Mouse (Mus musculus) spleen, embryonic (tissue): ENCODE measurements around the gene Slc2a10.

Experiments
- CTCF ChIA-PET: fragments of 350-600 bp; sonication (Branson Sonifier 250); formaldehyde crosslinking; loops from one replicate; lab custom pipeline; 2022; lab: Charles Lee

Gene Slc2a10

DNA sequence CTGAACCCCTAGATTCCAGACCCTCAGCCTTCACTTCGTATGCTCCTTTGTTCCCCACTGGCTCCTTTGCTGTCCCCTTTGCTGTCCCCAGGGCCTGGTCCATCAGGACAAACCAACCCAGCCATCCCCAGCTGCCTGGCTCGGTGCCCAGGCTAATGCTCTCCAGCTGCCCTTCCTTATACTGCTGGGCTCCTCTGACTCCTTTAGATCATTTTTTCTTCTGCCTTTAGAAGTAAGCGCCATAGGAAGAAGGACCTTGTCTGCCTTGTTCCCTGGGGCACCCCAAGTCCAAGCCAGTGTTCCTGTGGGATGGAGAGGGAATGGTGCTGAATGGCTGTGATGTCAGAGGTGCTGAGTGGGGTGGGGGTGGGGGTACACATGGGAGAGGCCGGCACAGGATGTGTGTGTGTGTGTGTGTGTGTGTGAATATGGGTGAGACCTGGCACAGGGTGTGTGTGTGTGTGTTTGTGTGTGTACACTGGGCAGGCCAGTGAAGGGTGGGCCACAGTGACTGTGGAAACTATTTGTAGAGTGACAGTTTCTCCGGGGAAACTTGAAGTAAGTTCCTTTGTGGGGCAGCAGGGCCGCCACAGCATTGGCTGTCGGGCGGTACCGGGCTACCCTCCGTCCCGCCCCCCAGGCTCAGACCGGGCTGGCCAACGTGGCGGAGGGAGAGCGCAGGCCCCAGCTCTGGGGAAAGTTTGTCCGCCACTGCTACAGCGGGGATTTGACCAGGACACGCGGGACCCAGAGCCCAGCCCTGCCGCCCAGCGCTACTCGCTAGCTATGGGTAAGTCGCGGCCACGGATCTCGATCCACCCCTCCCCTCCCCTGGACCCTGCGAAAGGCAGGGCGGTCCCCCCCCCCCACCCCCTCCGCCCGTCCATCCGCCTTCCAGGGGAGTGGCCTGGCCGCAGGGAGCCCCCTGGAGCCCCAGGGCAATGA, at the start of gene Slc2a10:
Gene Slc2a10 (plus strand): TSS at position 529 of the 945 bp plus-strand sequence.
- CTCF ChIA-PET: no interaction called here

DNA sequence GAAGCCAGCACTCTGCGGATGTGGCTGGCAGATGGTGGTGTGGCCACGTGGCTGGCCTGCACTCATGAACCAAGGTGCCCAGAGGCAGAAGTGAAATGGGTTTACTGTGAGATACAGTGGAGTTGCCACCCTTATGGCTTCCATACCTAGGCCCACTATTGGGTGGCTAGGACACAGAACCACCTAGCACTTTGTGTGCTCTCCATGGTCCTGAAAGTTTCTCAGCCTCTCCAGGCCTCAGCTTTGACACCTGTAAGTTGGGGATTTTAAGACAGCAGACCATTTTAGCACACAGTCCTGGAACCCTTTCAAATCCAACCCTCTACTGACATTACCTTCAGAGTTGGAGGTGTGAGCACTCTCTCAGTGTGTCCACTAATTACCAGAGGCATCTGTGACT, 46.9 kb upstream of the Slc2a10 start:
- CTCF ChIA-PET: no interaction called here

DNA sequence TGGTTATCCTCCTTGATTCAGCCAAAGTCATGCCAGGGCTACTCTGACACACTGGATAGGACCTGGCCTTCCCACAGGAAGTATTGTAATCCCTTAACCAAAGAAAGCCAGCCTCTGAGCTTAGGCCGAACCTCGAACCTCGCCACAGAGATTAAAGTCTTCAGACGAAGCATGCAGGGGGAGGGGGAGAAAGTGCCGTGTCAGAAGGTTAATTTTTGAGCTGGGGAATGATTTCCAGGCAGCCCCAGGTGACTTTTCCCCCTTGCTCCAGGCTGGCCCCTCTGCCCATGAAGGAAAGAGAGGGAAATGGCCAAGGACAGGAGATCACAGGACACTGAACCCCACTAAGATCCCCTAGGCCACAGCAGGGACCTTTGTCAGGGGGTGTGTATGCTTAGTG, 45.4 kb upstream of the Slc2a10 start:
- CTCF ChIA-PET: interaction anchor here (0.6 kb wide), 1 partner anchor 47 kb away, joined by 5 read pairs; no protein-coding TSS in a partner anchor

DNA sequence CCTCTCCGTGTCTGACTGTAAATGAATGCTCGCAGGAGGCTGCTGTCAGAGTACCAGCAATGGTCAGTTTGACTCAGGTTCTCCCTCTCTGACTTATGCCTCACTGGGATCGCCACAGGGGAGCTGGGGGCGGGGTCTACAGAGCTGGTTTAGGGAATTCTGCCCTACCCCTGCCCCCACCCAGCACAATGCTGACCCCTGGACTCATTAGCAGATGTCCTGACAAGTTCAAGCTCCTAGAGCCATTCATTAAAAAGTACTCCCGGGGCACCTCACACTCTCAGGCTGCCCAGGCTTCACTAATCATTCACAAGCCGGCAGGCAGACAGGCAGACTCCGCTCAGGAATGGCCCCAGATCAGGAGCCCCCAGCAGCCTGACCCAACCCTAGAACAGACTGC, 43.9 kb upstream of the Slc2a10 start:
- CTCF ChIA-PET: no interaction called here

DNA sequence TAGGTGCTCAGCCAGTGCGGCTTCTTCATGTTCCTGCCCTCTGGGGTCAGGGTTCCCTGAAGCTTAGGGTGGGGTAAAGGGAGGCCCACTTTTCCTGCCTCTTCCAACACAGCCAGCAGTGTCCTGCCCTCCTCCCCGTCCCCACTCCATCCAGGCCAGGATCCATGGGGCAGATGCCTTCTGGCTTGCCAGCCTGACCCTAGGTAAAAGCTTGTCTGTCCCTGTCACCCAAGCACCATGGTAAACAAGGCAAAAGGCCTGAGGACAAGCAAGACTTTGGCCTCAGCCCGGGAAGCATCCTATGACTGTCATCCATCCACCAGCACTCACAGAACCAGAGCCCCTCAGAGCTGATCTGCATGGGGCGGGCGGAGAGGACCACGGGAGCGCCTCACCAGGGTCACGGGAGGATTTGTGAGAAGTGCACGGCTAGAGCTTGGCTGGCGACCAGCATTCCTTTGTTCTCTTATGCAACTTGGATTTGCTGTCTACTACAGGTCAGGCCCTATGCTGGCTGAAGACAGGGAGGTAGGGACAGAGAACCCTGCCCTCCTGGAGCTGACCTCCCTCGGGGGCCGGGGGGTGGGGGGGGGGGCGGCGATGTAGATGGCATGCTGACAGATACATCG, 35.6 kb upstream of the Slc2a10 start:
- CTCF ChIA-PET: no interaction called here

DNA sequence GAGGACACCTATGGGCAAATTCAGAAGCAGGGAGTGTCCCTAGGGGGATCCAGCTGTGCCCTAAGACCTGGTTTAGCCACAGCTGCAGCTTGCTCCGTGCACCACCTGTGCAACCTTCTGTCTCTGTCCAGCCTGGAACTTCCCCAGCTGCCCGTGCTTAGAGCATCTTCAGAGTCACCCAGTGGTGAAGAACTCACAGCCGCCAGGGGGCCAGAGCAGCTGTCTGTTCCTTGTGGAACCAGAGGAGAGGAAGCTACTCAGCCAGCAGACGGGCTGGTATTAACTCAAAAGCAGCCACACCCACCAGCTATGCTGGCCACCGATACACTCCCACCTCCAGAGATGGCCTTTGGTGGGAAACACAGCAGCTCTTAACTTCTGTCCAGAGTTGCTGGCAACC, 33.4 kb upstream of the Slc2a10 start:
- CTCF ChIA-PET: no interaction called here

DNA sequence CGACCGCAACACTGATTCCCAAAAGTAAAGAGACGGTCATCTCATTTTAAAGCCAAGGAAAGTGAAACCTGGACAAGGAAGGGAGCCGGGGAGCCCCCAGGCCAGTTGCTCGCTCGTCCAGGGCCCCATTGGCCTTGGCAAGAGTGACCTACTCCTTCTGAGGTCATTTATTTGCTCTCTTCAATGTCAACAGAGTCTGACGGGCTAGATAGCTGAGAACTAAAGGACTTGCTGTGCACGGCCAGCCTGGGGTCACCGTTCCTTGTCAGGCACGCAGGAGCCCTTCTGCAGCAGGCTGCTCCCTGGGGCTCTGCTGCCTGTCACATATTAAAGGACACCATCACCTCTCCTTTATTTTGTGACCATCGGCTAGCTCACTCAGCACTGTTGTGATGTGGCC, 31.6 kb upstream of the Slc2a10 start:
- CTCF ChIA-PET: interaction anchor here (0.7 kb wide), 1 partner anchor 1240 kb away, joined by 3 read pairs; no protein-coding TSS in a partner anchor

DNA sequence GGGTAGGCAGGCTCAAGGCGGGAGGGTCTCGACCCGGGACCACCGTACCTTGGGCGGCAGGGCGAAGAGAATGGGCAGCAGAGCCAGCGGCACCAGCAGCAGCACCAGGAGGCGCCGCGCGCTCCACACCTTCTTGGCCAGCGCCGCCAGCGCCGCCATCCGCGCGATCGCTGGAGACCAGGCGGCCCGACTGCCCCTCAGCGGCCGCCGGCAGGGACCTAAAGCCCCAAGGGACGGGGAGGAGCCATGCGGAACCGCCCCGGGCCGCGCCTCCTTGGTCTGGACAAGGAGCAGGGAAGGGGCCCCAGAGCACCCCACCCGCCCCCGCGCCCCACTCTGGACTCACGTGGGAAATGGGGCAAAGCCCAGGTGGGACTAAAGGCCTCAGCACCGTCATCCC, 30.6 kb upstream of the Slc2a10 start, which contains the start of gene Slc13a3:
Gene Slc13a3 (minus strand): TSS at position 228 of the 400 bp plus-strand sequence.
- CTCF ChIA-PET: interaction anchor here (0.5 kb wide), 1 partner anchor 429 kb away, joined by 5 read pairs; no protein-coding TSS in a partner anchor

DNA sequence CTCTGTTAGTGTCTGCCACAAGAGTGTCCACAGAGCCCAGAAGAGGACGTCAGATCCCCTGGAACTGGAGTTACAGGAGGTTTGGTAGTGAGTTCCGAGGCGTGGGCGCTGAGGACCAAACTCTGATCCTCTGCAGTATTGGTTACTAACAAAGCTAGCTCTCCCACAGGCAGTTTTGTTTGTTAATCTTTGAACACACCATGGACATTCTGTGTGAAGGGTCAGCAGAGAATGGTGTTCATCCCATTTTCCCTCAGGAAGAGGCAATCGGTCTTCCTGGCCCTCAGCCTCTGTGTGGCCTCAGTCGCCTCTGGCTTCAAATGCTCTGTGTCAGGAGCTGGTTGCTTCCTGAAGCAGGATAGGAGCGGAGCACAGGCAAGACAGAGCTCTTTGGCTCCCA, 28.2 kb upstream of the Slc2a10 start:
- CTCF ChIA-PET: no interaction called here

DNA sequence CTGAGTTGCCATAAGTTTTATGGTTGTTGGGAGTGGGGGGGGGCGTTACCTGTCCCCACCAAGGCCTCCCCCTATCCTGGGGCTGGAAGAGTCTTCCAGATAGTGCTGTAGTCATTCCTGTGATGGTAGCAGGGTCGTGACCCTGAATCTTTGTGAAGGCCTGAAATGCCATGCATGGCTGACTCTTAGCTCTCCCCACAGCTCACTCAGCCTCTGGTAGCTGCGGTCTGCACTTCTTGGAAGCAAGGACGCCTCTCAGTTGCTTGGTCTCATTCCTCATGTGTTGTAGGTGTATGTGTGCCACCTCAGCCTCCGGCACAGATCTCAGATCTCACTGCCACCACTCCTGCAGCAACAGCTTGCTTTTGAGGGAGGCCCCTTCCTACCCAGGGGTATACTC, 27.7 kb upstream of the Slc2a10 start:
- CTCF ChIA-PET: no interaction called here

DNA sequence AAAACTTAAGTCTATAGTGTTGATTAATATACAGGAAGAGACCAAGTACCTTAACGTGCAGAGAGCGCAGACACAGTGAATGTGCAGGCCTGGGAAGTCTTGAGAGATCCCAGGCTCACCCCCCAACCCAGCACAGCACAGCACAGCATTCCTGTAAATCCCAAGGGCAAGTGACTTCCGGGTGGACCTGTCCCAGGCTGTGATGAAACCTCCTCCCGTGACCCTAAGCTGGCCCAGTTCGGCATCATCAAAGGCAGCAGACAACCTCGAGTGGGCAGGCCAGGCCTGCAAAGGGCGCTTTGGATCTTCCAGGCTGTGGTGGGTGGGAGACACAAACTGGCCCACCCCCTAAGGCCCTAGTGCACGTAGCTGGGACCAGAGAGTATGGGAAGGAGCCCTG, 21.6 kb upstream of the Slc2a10 start:
- CTCF ChIA-PET: no interaction called here

DNA sequence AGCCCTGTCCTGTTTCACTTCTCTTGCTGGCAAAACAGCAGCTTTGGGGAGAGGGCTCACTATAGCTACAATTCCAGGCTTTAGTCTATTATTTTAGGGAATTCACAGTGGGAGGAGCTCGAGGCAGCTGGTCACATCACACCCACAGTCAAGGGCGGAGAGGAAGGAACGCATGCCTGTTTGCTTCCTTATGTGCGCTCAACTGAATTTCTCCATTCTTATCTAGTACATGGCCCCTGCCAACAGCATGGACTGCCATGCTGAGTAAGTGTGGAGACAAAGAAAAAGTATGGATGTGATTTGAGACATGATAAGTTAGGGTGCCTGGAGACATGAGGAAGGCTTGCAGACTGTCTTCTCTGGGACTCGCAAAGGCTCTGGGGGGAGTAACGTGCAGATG, 19.4 kb upstream of the Slc2a10 start:
- CTCF ChIA-PET: no interaction called here

DNA sequence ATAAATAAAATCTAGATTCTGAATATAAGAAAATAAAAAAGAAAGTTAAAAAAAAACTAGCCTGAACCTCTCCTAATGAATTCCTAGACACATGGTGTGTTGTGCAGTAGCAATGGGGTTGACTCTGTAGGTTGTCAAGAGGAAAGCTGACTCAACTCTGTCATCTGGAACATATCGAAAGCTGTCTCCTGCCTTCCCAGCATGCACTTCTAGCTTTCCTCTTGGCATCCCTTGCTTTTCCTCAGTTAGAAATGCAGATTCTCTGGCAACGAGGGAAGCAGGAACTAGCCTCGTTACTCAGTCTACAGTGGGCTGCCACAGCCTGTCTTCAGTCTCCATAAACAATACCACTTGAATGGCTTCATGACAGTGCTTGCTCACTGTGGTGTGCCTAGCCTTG, 17.8 kb upstream of the Slc2a10 start:
- CTCF ChIA-PET: no interaction called here

DNA sequence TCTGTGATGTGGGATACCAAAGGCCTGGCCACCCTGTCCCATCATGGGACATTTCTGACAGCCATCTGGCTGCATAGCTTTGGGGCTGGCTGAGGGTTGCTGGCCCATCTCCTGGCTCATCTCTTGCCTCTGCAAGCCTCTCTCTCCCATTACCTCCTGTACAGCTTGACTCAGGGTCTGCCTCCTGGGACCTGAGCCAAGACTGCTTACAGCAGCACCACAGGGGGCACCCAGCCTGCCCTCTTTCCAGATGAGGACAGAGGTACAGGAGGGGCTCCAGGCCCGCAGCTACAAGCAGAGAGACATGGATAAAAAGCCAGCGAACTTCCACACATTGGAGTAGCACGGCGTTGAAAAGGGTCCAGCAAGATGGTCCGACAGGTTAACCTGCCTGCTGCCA, 17.2 kb upstream of the Slc2a10 start:
- CTCF ChIA-PET: no interaction called here

DNA sequence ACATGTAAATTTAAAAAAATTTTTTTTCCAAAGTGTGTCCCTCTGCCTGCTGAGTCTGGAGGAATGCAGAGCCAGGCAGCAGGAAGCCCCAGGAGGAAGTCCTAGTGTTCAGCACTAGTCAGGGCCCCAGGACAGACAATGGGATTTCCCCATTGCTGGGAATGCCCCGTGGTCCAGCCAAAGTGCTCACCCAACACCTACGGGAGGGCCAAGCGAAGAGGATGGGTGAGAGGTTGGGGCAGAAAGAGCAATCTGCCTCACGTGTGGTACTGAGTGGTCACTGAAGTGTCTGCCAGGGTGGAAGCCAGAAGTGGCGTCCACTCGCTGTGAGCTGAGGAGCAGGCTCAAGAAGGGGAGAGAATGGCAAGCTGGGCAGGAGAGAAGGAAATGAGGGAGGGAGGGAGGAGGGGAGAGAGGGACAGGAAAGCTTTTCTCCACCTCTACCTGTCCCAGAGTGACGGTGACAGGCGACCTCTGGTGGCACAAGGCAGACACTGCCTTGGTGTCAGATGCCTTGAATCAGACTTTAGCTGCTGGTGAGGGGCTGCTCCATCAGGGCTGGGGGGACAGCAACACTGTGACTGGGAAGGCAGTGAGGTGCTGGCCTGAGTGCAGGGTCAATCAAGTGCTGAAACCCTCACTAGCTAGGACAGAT, 16.6 kb upstream of the Slc2a10 start:
- CTCF ChIA-PET: interaction anchor here (0.6 kb wide), 1 partner anchor 129 kb away, joined by 7 read pairs; no protein-coding TSS in a partner anchor

DNA sequence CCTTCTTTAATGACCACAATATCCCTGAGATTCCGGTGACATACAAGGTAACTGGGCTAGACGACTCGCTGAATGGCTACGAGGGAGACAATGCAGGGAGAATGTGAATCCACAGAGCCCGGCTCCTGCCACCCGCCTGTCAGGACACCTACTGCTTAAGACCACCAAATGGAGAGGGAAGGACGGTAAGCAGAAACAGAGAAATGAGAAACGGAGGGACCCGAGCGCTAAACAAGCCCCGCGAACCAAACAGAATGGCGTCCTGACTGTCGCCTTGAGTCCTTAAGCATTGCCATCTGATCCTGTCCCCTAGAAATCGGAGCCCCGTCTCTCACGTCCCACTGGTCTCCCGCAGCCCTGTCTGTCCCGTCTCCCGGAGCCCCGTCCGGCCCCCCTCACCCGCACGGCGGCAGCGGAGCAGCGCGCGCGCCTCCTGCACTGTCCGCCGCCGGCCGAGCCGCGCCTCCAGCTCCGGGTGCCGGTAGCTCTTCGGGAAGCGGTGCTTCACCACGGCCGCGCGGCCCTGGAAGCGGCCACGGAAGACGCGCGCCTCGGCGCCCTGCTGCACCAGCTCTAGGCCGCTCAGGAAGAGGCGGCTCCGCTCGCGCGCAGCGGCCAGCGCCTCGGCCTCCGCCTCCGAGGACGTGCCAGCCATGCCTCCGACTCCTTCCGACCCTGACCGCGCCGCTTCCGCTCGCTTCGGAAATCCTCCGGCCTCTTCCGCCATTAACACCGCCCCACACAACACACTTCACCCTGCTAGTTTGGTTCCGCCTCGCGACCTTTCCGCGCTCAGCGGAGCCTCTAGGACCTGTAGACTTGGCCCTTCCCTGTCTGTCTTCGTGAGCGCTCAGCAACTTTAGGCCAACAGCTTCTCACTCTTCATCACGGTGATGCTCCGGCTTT, 10.7 kb upstream of the Slc2a10 start, which contains the start of gene Trp53rka:
Gene Trp53rka (minus strand): TSS at position 677 of the 906 bp plus-strand sequence.
- CTCF ChIA-PET: interaction anchor here (0.5 to 0.6 kb wide), 2 partner anchors 653 to 1128 kb away, joined by 3 to 4 read pairs; no protein-coding TSS in a partner anchor

DNA sequence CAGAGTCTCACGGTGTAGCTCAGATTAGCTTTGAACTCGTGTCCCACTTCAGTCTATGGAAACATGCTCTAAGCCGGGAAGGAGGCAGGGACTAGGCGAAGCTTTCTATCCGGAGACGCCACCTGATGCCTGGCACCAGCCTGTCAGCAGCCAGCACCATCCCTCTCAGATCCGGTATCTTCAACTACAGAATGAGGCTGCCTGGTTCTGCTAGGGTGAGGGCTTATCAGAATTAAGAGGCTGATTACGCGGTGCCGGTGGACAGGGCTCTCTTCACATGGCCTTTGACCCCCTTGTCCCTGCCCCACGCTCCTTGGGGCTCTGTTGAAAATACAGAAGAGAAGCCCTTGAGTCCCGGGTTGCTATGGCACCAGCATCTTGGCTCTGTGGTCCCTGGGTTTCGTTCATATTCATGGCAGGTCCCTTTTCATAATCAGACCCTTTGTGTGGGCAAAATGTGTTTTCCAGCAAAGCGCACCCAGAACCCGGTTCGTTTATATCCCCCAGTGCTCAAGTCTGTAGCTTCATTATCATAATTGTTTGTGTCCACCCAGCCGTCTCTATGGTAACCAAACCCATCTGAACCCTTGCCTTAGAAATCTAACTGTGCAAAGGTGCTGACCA, 9.9 kb upstream of the Slc2a10 start:
- CTCF ChIA-PET: interaction anchor here (0.5 to 0.6 kb wide), 2 partner anchors 653 to 1129 kb away, joined by 3 to 4 read pairs; no protein-coding TSS in a partner anchor

DNA sequence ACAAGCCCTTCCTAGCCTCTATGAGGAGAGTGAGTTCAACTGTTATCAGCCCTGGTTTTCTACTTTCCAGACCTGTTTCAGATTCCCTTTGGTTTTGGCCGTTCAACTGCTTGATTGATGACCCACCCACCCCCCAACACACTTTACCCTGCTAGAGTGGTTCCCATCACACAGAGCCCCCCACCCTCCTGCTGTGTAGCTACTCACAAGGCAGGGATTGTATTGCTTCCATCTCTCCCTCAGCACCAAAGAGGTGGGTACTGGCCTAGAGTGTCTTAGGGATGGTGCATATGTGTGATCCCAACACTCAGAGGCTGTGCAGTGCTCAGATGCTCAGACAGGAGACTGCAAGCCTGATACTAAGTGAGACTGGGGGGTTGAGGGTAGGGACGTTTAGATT, 9.1 kb upstream of the Slc2a10 start:
- CTCF ChIA-PET: interaction anchor here (0.7 kb wide), 1 partner anchor 1486 kb away, joined by 7 read pairs; no protein-coding TSS in a partner anchor

DNA sequence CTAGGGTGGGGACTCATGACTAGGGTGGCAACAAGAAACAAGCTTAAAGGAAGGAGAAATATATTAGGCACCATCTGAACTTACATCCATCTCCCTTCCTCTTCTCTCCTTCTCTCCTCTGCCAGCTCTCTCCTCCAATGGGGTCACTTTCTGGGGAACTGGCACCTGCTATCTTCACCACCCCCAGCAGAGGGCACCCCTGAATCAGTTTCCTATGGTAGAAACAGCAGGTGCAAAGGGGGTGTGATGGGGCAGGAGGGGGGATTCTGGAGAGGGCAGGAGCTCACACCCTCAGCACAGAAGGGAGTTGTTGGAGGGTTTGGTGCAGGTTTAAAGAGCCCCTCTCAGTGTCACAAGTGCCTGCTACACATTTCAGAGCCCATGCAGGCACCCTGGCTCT, 7.3 kb upstream of the Slc2a10 start:
- CTCF ChIA-PET: no interaction called here

DNA sequence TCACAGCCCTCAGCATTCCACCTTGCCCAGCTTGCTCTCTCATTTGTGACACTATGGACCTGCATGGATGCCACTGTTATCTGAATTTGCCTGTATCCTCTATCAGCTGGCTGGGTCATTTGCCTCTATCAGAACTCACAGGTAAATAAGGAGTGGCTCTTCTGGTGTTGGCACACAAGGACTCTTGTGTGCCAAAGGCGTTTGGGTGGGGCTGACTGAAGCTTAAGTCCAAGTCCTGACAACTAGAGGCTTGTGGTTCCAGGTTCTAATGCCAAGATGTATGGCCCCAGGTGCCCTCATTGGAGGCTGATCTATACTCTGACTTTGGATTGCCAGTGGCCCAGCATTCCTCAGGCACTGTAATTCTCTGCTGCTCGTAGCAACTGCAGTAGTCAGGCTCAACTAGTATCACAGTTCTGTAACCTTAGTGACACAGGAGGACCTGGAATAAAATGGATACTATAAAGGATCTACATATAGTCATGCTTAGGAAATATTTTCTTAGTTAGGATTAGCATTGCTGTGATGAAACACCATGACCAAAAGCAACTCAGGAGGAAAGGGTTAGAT, 5.8 kb upstream of the Slc2a10 start:
- CTCF ChIA-PET: no interaction called here
